Mouse (Mus musculus) mesoderm, embryonic 11.5 days (tissue): Measurements from ENCODE around the gene Olfr486.
"Not testable (repeated sequence)": the region's sequence is repeated elsewhere in the genome, so short reads cannot be mapped to it uniquely, and the experiment has no call there.

Experiments used
- DNase-seq: peaks from one replicate; pipeline ENCODE4 v3.0.0-alpha.2; 2012; ENCODE audit warnings: low read depth, low spot score

The Olfr486 gene

GRCm38 (mm10) chr7:108172642-108173041 is at the start of gene Olfr486:
Gene Olfr486 (minus strand): TSS chr7:108172742.
- not testable (repeated sequence) for DNase-seq

DNA sequence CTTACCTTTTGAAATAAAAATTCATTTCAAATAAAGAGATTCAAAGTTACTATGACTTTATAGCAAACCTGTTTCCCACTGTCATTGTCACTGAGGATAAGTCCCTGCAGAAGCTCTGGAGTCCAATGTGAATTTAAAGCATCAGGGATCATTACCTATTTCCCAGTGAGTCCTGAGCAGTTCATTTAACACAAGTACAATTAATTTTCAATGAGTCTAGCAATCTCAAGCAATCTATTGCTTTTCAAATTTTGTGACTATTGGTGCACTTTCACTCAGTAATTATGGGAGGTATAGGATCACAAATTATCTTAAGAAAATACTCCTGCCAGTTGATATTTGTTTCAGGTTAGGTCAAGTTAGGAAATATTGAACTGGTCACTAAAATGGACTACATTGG is 42.0 kb upstream of the Olfr486 start, which contains the start of gene Olfr487:
Gene Olfr487, minus strand, starts transcription at position 101 of the 400 bp plus-strand sequence.
- DNase-seq, result not testable (repeated sequence)

GRCm38 (mm10) chr7:108196938-108197337 is 24.4 kb upstream of the Olfr486 start:
- DNase-seq, result no peak

DNA sequence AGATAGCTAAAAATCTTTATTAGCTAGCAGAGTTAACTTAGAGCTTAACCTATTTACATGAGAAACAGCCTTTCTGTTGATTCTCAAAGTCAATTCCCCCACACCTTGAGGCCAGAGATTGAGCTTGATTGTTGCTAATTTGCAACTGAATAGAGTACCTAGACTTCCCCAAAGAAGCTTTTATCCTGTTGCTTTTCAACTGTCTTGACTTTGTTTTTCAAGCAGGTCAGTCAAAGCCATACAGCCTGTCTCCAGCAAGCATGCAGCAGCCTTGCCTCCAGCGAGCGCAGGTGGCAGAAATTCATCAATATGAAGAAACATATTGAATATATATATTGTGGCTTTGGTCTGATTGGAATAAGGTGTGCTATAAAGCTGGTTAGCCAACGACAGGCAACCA is 23.8 kb upstream of the Olfr486 start:
- not testable (repeated sequence) for DNase-seq

DNA sequence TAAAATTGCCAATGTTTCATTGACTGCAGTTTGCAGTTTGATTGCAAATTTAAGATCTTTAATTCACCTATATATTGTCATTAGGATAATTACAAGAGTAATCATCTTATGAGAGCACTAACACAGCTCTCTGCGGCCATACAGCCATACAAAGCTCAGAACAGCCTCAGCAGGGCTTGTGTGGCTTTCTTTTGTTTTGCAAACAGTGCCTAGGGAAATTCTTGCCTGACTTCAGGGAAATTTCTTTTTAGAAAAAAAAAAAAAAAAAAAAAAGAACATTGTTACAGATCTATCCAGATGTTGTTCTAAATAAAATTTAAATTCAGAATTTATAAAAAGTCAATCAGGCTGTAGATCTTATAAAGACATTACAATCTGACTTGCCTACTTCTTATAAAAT is 20.2 kb upstream of the Olfr486 start:
- not testable (repeated sequence) for DNase-seq

DNA sequence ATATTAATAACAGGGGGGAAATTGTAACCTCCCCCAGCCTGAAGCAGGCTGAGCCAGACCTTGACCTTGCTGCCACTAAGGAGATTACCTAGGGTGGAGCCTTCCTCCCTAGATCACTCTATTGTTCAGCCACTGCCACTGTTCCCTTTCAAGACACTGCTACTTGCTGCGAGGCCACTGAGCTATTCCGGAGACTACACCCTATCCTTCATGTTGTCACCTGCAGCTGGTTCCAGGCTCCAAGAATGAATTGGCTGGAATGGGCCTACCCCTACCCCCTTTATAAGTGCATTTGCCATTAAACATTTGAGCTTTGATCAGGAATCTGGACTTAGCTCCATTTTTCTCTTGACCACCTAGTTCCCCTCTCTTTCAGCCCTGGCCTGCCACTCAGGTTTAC is 18.7 kb upstream of the Olfr486 start:
- DNase-seq, result not testable (repeated sequence)

GRCm38 (mm10) chr7:108185237-108185636 is 12.7 kb upstream of the Olfr486 start:
- DNase-seq, result not testable (repeated sequence)

- DNase-seq, result not testable (repeated sequence)
These were observed 11.9 kb upstream of the Olfr486 start for GRCm38 (mm10) chr7:108184401-108184800.

DNA sequence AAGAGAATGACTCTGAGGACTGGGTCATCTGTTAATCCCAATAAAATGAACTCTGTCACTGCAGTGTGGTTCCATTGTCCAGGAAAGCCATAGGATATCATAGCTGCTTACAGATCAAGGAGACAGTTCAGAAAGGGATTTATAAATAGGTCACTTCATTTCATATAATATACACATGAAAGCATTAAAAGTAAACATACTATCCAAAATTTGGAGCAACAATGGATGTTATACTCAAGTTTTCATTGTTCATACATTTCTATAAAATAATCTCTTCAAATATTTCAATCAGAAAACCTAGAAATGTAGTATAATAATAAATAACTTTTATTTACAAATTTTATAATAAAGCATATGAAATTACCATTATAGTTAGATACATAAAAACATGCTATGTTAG is 12.8 kb downstream of the Olfr486 start, which contains the start of gene Olfr485:
Gene Olfr485, minus strand, starts transcription at position 101 of the 400 bp plus-strand sequence.
- no peak for DNase-seq

DNA sequence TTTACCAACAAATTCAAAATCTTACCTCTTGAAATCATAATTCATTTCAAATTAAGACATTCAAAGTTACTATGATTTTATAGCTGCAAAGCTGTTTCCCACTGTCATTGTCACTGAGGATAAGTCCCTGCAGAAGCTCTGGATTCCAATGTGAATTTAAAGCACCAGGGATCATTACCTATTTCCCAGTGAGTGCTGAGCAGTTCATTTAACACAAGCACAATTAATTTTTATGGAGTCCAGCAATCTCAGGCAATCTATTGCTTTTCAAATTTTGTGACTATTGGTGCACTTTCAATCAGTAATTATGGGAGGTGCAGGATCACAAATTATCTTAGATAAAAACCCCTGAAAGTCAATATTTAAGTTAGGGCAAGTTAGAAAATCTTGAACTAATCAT is 45.2 kb downstream of the Olfr486 start, which contains the start of gene Olfr484:
Gene Olfr484, minus strand, starts transcription at position 101 of the 400 bp plus-strand sequence.
- no peak for DNase-seq
